Mouse (Mus musculus) liver, adult 2 months (tissue): ENCODE measurements around the gene Btk.

Source experiments
- CTCF ChIP-seq: fragments of 200-500 bp; IDR thresholded peaks from 2 replicates; pipeline ENCODE4 v1.5.1; 2011; ENCODE audit warnings: low read depth, low read length, control low read depth
- POLR2A ChIP-seq: fragments of 200-500 bp; IDR thresholded peaks from 2 replicates; pipeline ENCODE4 v1.6.1; 2011; ENCODE audit warnings: low read length, control low read depth; ENCODE audit not compliant: insufficient read depth; ENCODE audit errors: extremely low read depth

- TF ChIP-seq CTCF (no peak), POLR2A (no peak)
These were observed 82.7 kb downstream of the Btk start for GRCm38 (mm10) chrX:134500651-134501050.
